Mouse (Mus musculus): ENCODE measurements around the gene St6galnac3. TPM values are rescaled to one million over a fixed set of nuclear protein-coding genes. Genes with fewer than 3 reads are reported as not detected.

The St6galnac3 gene
- total and polyA plus RNA-seq, 3 experiments: 0.08 to 1.1 (median 0.38) TPM

- dilution Hi-C loops (cut with MboI; ENCODE audit: extremely low pct_ligation_motif_present, extremely low pct_unique_long_range_greater_than_20kb, low sequenced_read_pairs): no loop called here
- Histone ChIP-seq H3K36me3 (replicated peaks in 1 of 2; ENCODE audit: control insufficient read depth in 1 of 2, insufficient read depth in 1 of 2, low read length in 1 of 2) (no peaks in the 10 kb centered on the region), H3K9me3 (replicated peaks; ENCODE audit: low read length) (no peaks in the 10 kb centered on the region), H3K9ac (ENCODE audit: insufficient read depth, low read depth) (no peak overlapping the region), H3K27me3 (replicated peaks) (no peaks in the 10 kb centered on the region), H3K4me2 (ENCODE audit: insufficient read depth, low read depth, poor library complexity, severe bottlenecking) (no peak overlapping the region), H3K4me3 (replicated peaks in 1 of 3; ENCODE audit: low read depth in 2 of 3, low read length in 2 of 3, poor library complexity in 1 of 3) (no peak overlapping the region), H3K79me2 (replicated peaks; ENCODE audit: control insufficient read depth, extremely low read depth, insufficient read depth, poor library complexity, severe bottlenecking) (no peaks in the 10 kb centered on the region), H3K4me1 (ENCODE audit: control insufficient read depth in 1 of 2, insufficient read depth in 2 of 2) (peaks cover 4 to 20% of the 10 kb centered on the region in 2 experiments), H3K27ac (ENCODE audit: insufficient read depth, low read depth) (no peak overlapping the region)
- DNase-seq (ENCODE audit: extremely low read depth): no peak
- TF ChIP-seq TBP (conservative IDR thresholded peaks at IDR 0.05; ENCODE audit: low read depth, low read length) (no peak), KAT2A (IDR thresholded peaks at IDR 0.05; ENCODE audit: insufficient replicate concordance, low read length) (no peak), GABPA (IDR thresholded peaks at IDR 0.05; ENCODE audit: insufficient replicate concordance, low read depth, low read length) (no peak), RCOR1 (conservative IDR thresholded peaks at IDR 0.05; ENCODE audit: low read depth, low read length) (no peak), MAZ (IDR thresholded peaks at IDR 0.05; ENCODE audit: low read depth, low read length) (no peak), BHLHE40 (IDR thresholded peaks at IDR 0.05; ENCODE audit: low read depth, low read length) (no peak), ETS1 (conservative IDR thresholded peaks at IDR 0.05; ENCODE audit: low read depth, low read length) (no peak), E2F4 (IDR thresholded peaks at IDR 0.05; ENCODE audit: insufficient replicate concordance, low read depth, low read length) (no peak), CTCF (conservative IDR thresholded peaks at IDR 0.05 in 1 of 2, IDR thresholded peaks at IDR 0.05 in 1 of 2; ENCODE audit: low read depth in 2 of 2, low read length in 2 of 2) (no peak), POLR2AphosphoS2 (IDR thresholded peaks at IDR 0.05; ENCODE audit: low read depth, low read length) (no peak), JUND (conservative IDR thresholded peaks at IDR 0.05; ENCODE audit: low read depth, low read length) (no peak)
- in situ Hi-C loops (cut with MboI; ENCODE audit: low pct_ligation_motif_present, low pct_unique_long_range_greater_than_20kb, low sequenced_read_pairs): no loop called here
These were observed 428.5 kb downstream of the St6galnac3 start for GRCm38 (mm10) chr3:153296375-153297068.

- H3K9ac ChIP-seq (ENCODE audit: insufficient read depth, low read depth): no peak overlapping the region
- no peaks in the 10 kb centered on the region for H3K36me3 ChIP-seq (replicated peaks in 1 of 2; ENCODE audit: control insufficient read depth in 1 of 2, insufficient read depth in 1 of 2, low read length in 1 of 2)
- no peaks in the 10 kb centered on the region for H3K9me3 ChIP-seq (replicated peaks; ENCODE audit: low read length)
- no peak overlapping the region for H3K4me2 ChIP-seq (ENCODE audit: insufficient read depth, low read depth, poor library complexity, severe bottlenecking)
- H3K27me3 ChIP-seq (replicated peaks): no peaks in the 10 kb centered on the region
- peak; percentile 97 for DNase-seq (ENCODE audit: extremely low read depth)
- dilution Hi-C loops (cut with MboI; ENCODE audit: extremely low pct_ligation_motif_present, extremely low pct_unique_long_range_greater_than_20kb, low sequenced_read_pairs): no loop called here
- no peak overlapping the region for H3K4me3 ChIP-seq (replicated peaks in 1 of 3; ENCODE audit: low read depth in 2 of 3, low read length in 2 of 3, poor library complexity in 1 of 3)
- no peak for TF ChIP-seq MAX (IDR thresholded peaks at IDR 0.05; ENCODE audit: low read length)
- TF ChIP-seq E2F4 (IDR thresholded peaks at IDR 0.05; ENCODE audit: insufficient replicate concordance, low read depth, low read length): no peak
- TF ChIP-seq HCFC1 (IDR thresholded peaks at IDR 0.05; ENCODE audit: low read depth, low read length): peak; percentile 41; the same call in 1 of the 2 replicates
- no peak for TF ChIP-seq TCF12 (IDR thresholded peaks at IDR 0.05; ENCODE audit: low read depth, low read length)
- TF ChIP-seq POLR2A (IDR thresholded peaks at IDR 0.05; ENCODE audit: low read depth, low read length): peak; percentile 49; the same call in 1 of the 2 replicates
- no peak for TF ChIP-seq MXI1 (IDR thresholded peaks at IDR 0.05; ENCODE audit: low read depth, low read length)
- no peak for TF ChIP-seq CTCF (conservative IDR thresholded peaks at IDR 0.05 in 1 of 2, IDR thresholded peaks at IDR 0.05 in 1 of 2; ENCODE audit: low read depth in 2 of 2, low read length in 2 of 2)
- no peak for TF ChIP-seq PAX5 (IDR thresholded peaks at IDR 0.05; ENCODE audit: low read length)
- no peak for TF ChIP-seq UBTF (IDR thresholded peaks at IDR 0.05; ENCODE audit: low read depth, low read length)
- no peak for TF ChIP-seq BHLHE40 (IDR thresholded peaks at IDR 0.05; ENCODE audit: low read depth, low read length)
- peak; percentile 97 for TF ChIP-seq ELF1 (IDR thresholded peaks at IDR 0.05; ENCODE audit: low read depth, low read length)
- TF ChIP-seq RAD21 (IDR thresholded peaks at IDR 0.05; ENCODE audit: low read depth, low read length): no peak
- H3K27ac ChIP-seq (ENCODE audit: insufficient read depth, low read depth): no peak overlapping the region
- in situ Hi-C loops (cut with MboI; ENCODE audit: low pct_ligation_motif_present, low pct_unique_long_range_greater_than_20kb, low sequenced_read_pairs): no loop called here
- H3K79me2 ChIP-seq (replicated peaks; ENCODE audit: control insufficient read depth, extremely low read depth, insufficient read depth, poor library complexity, severe bottlenecking): no peaks in the 10 kb centered on the region
- H3K4me1 ChIP-seq (ENCODE audit: control insufficient read depth in 1 of 2, insufficient read depth in 2 of 2): peaks cover 10 to 31% of the 10 kb centered on the region in 2 experiments
These were observed 432.1 kb downstream of the St6galnac3 start for GRCm38 (mm10) chr3:153292853-153293252.

All from CH12.LX (cell line).